Comparison of ENCODE assay signal across 24 mouse cellular contexts in the genomic region with DNA sequence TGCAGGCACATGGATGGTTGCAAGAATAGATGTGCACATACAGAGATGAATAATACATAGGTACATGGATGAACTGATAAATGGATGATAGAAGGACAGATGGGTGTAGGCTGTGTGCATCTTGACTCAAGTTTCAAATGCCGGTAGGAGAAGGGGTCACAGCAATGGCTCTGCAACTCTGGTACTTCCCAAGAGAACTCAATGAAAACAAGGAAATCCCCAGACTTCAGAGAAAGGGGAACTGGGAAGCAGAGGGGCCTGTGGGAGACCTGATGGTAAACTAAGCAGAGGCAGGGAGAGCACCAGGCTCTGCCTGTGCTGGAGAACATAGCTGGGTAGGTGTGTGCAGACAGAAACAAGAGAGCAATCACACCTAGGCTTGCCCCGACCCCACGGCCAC.
"Had no signal": no experiment of that assay in that cellular context is flagged by ENCODE, and none has a peak within 500 bp of the region (broad histone marks: within the 10 kb centered on the region; RNA-seq: fewer than 3 reads in every experiment).

No protein-coding gene starts in this region.

- H3K4me1 ChIP-seq: heart, embryonic 10.5 days; heart, embryonic 12.5 days; hindbrain, embryonic 15.5 days; kidney, embryonic 15.5 days; limb, embryonic 12.5 days had no signal

- H3K9ac ChIP-seq: heart, embryonic 12.5 days; hindbrain, embryonic 13.5 days; hindbrain, embryonic 15.5 days; kidney, embryonic 15.5 days; limb, embryonic 12.5 days; liver, embryonic 13.5 days had no signal

- H3K4me3 ChIP-seq: heart, embryonic 10.5 days; heart, embryonic 12.5 days; hindbrain, embryonic 13.5 days; hindbrain, embryonic 15.5 days; kidney, embryonic 15.5 days; layer of hippocampus, adult 2 months; left cerebral cortex, adult 2 months; limb, embryonic 10.5 days; limb, embryonic 12.5 days; liver, embryonic 13.5 days had no signal

- H3K9me3 ChIP-seq: heart, embryonic 10.5 days; heart, embryonic 12.5 days; hindbrain, embryonic 13.5 days; hindbrain, embryonic 15.5 days; kidney, embryonic 15.5 days; limb, embryonic 10.5 days; limb, embryonic 12.5 days; liver, embryonic 13.5 days had no signal

- H3K36me3 ChIP-seq: heart, embryonic 10.5 days; heart, embryonic 12.5 days; hindbrain, embryonic 13.5 days; hindbrain, embryonic 15.5 days; kidney, embryonic 15.5 days; limb, embryonic 10.5 days; limb, embryonic 12.5 days; liver, embryonic 13.5 days had no signal

- DNase-seq: gastrocnemius, postnatal 14 days; gastrocnemius, postnatal 36 days; heart, adult 18-20 months; heart, postnatal 10 days; kidney, adult 11 months; kidney, adult 2 months; kidney, adult 9 months; kidney, postnatal 25 days; kidney, postnatal 4 days; liver; liver, embryonic 13.5 days had no signal

- H3K4me2 ChIP-seq: heart, embryonic 12.5 days; hindbrain, embryonic 13.5 days; hindbrain, embryonic 15.5 days; kidney, embryonic 15.5 days; limb, embryonic 12.5 days; liver, embryonic 11.5 days; liver, embryonic 13.5 days had no signal

- H3K27me3 ChIP-seq: hindbrain, embryonic 13.5 days; hindbrain, embryonic 15.5 days; kidney, embryonic 15.5 days; limb, embryonic 12.5 days; liver, embryonic 13.5 days had no signal

- ATAC-seq: hindbrain, postnatal 0 days; intestine, embryonic 16.5 days had no signal

- H3K27ac ChIP-seq: heart, embryonic 10.5 days; hindbrain, embryonic 13.5 days; hindbrain, embryonic 15.5 days; hindbrain, postnatal 0 days; kidney, embryonic 15.5 days; kidney, postnatal 0 days; layer of hippocampus, adult 2 months; left cerebral cortex, adult 2 months; limb, embryonic 10.5 days; limb, embryonic 12.5 days; liver, embryonic 13.5 days had no signal
